Mouse (Mus musculus): ENCODE data around the gene Msh4.

DNA sequence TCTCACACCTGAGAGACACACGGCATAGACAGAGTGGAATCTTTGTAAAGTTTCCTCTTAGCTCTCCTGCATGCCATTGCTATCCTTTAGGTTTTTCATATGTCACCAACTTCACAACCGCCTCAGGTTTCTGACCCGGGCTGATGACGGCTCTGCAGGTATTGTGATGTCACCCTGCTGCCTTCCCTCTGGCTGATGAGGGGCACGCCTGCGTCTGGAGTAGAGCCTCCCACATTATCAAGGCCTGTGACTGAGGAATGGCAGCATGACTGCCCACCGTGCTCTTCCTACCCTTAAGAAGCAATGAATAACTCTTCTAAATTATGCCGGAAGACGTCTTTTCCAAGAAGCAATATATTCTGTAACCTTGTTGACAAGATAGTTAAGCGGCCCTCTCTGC lies 61.9 kb downstream of the Msh4 start, which contains the start of gene Asb17:
- no peak for TF ChIP-seq CTCF (IDR thresholded peaks at IDR 0.05; ENCODE audit: low read depth, low read length)
- TF ChIP-seq POLR2A (IDR thresholded peaks at IDR 0.05; ENCODE audit: extremely low read depth, insufficient read depth, low read length), result no peak
